In the genomic region with DNA sequence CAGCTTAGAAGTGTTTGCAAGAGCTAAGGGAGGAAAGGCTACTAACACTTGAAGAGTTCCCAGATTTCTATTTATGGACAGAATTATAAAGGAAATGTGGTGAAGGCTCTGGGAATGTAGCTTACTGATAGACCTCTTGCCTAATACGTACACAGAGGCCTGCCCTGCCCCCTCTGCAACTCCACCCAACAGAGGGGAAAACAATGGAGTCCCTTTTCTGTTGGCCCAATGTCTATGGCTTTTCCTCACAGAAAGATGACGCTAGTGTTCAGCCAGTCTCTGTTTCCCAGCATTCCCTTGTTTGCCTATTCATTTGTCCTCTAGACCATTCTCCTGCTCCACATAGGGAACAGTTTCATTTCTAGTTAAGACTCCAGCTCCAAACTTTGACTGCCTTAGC, we compare ENCODE assay signal across 12 mouse cellular contexts. TPM values are rescaled to one million over a fixed set of nuclear protein-coding genes. Genes with fewer than 3 reads are reported as not detected.
DNase-seq lines count a peak whose midpoint lies in the region; ATAC-seq and TF ChIP-seq lines count a peak whose summit lies in the region.
"Had no signal": no experiment of that assay in that cellular context is flagged by ENCODE, and none has a peak within 500 bp of the region (broad histone marks: within the 10 kb centered on the region; RNA-seq: fewer than 3 reads in every experiment).

No protein-coding gene starts in this region.

- 6% methylated on average over 2 of the region's 2 CpGs for WGBS in midbrain, embryonic 12.5 days
- WGBS in midbrain, postnatal 0 days: 1% methylated on average over 2 of the region's 2 CpGs
- 23% methylated on average over 2 of the region's 2 CpGs for WGBS in stomach, embryonic 15.5 days

- peaks cover 6% of the 10 kb centered on the region for H3K4me1 ChIP-seq in midbrain, embryonic 12.5 days
- no peaks in the 10 kb centered on the region for H3K4me1 ChIP-seq in midbrain, postnatal 0 days (ENCODE audit: insufficient read depth, low read length)
- H3K4me1 ChIP-seq in stomach, embryonic 15.5 days: no peaks in the 10 kb centered on the region
- H3K4me1 ChIP-seq: hindbrain, embryonic 15.5 days; limb, embryonic 12.5 days had no signal

- H3K9ac ChIP-seq in midbrain, embryonic 12.5 days (replicated peaks): no peak overlapping the region
- no peak overlapping the region for H3K9ac ChIP-seq in midbrain, postnatal 0 days (replicated peaks; ENCODE audit: low read length, poor library complexity, severe bottlenecking)
- no peak overlapping the region for H3K9ac ChIP-seq in stomach, embryonic 15.5 days
- H3K9ac ChIP-seq: hindbrain, embryonic 15.5 days; limb, embryonic 12.5 days had no signal

- peaks cover 5% of the 10 kb centered on the region for H3K36me3 ChIP-seq in midbrain, embryonic 12.5 days
- H3K36me3 ChIP-seq in midbrain, postnatal 0 days (ENCODE audit: insufficient read depth, low read length): no peaks in the 10 kb centered on the region
- H3K36me3 ChIP-seq in stomach, embryonic 15.5 days: 0 out of 2 replicates have a peak, but pooled peaks cover 4% of the 10 kb centered on the region
- H3K36me3 ChIP-seq: hindbrain, embryonic 15.5 days had no signal

- H3K27me3 ChIP-seq in midbrain, embryonic 12.5 days: no peaks in the 10 kb centered on the region
- H3K27me3 ChIP-seq in midbrain, postnatal 0 days (ENCODE audit: insufficient read depth, low read length): no peaks in the 10 kb centered on the region
- no peaks in the 10 kb centered on the region for H3K27me3 ChIP-seq in stomach, embryonic 15.5 days (replicated peaks)
- H3K27me3 ChIP-seq: hindbrain, embryonic 15.5 days; limb, embryonic 12.5 days had no signal

- ATAC-seq in midbrain, embryonic 12.5 days (ENCODE audit: low FRiP score, low read depth): no peak
- no peak for ATAC-seq in midbrain, postnatal 0 days (ENCODE audit: low FRiP score)
- ATAC-seq in stomach, embryonic 15.5 days (ENCODE audit: insufficient read depth, low FRiP score, low read depth): peak; percentile 43; the same call in 1 of the 2 replicates
- ATAC-seq: CD4-positive, CD25-positive, alpha-beta regulatory T cell, adult 4 months had no signal

- peak overlapping the region; percentile 51 for H3K27ac ChIP-seq in gastrocnemius, adult 2 months
- 0 out of 2 replicates have a peak overlapping the region, but pooled peaks have one; percentile 11 for H3K27ac ChIP-seq in midbrain, embryonic 12.5 days (replicated peaks)
- no peak overlapping the region for H3K27ac ChIP-seq in midbrain, postnatal 0 days (ENCODE audit: low read depth, low read length)
- H3K27ac ChIP-seq in stomach, embryonic 15.5 days: no peak overlapping the region
- H3K27ac ChIP-seq: hindbrain, embryonic 15.5 days; limb, embryonic 12.5 days had no signal

- H3K4me3 ChIP-seq in gastrocnemius, adult 2 months: no peak overlapping the region
- H3K4me3 ChIP-seq in midbrain, embryonic 12.5 days: no peak overlapping the region
- H3K4me3 ChIP-seq in midbrain, postnatal 0 days (ENCODE audit: low read depth, low read length): no peak overlapping the region
- no peak overlapping the region for H3K4me3 ChIP-seq in stomach, embryonic 15.5 days (replicated peaks)
- H3K4me3 ChIP-seq: hindbrain, embryonic 15.5 days; limb, embryonic 12.5 days had no signal

- intact Hi-C loops in gastrocnemius, adult 2 months (cut with DNase I): no loop called here

- no peak for TF ChIP-seq CTCF in gastrocnemius, adult 2 months (IDR thresholded peaks at IDR 0.05)
- TF ChIP-seq CTCF in midbrain, postnatal 0 days (IDR thresholded peaks at IDR 0.05): no peak

- no peak overlapping the region for H3K4me2 ChIP-seq in midbrain, embryonic 12.5 days (replicated peaks)
- no peak overlapping the region for H3K4me2 ChIP-seq in midbrain, postnatal 0 days (ENCODE audit: low read depth, low read length, poor library complexity, severe bottlenecking)
- no peak overlapping the region for H3K4me2 ChIP-seq in stomach, embryonic 15.5 days
- H3K4me2 ChIP-seq: hindbrain, embryonic 15.5 days; limb, embryonic 12.5 days had no signal

- no peaks in the 10 kb centered on the region for H3K9me3 ChIP-seq in midbrain, embryonic 12.5 days
- no peaks in the 10 kb centered on the region for H3K9me3 ChIP-seq in midbrain, postnatal 0 days (ENCODE audit: low read length)
- no peaks in the 10 kb centered on the region for H3K9me3 ChIP-seq in stomach, embryonic 15.5 days
- H3K9me3 ChIP-seq: hindbrain, embryonic 15.5 days; limb, embryonic 12.5 days had no signal

- DNase-seq in gastrocnemius, adult 2 months: no peak
- no peak for DNase-seq in gastrocnemius, postnatal 10 days
- DNase-seq in midbrain, postnatal 0 days (ENCODE audit: low spot score): no peak
- peak; percentile 34 for DNase-seq in heart, postnatal 4 days
- DNase-seq in yolk sac, embryonic 10.5 days (ENCODE audit: low spot score): no peak
- DNase-seq in B cell, adult 2 months: no peak
- DNase-seq: thymus, postnatal 4 days had no signal

RNA-seq across cellular contexts. Expression of a gene that starts 9.4 kb away (rescaled TPM):
- 10 to 100 TPM; 30.0 to 33.1 TPM for total RNA-seq in gastrocnemius, adult 2 months (2021)
- total RNA-seq in gastrocnemius, postnatal 10 days (2021): 10 to 100 TPM; 41.5 to 48.1 TPM
- 163 and 164 TPM in 2 replicates for polyA plus RNA-seq in midbrain, embryonic 12.5 days (2016; fragmentation: Nextera tagmentation; extraction: Ambion mirVana)
- total RNA-seq in midbrain, postnatal 0 days (2014; rRNA removed): 130 and 135 TPM in 2 replicates
- 85.8 and 101 TPM in 2 replicates for polyA plus RNA-seq in midbrain, postnatal 0 days (2015; fragmentation: Nextera tagmentation; extraction: Ambion mirVana)
- 100 to 1,000 TPM in 1 of 2 experiments, 10 to 100 TPM in 1; 91.2 to 102 TPM for total RNA-seq in heart, postnatal 4 days (2021)
- polyA plus RNA-seq in stomach, embryonic 15.5 days (2015; fragmentation: Nextera tagmentation; extraction: Ambion mirVana): 80.7 and 81.9 TPM in 2 replicates

RNA-seq across cellular contexts. Expression of a gene that starts 59.9 kb away (rescaled TPM):
- total RNA-seq in gastrocnemius, adult 2 months (2021): 10 to 100 TPM in 1 of 2 experiments, 1 to 10 TPM in 1; 7.8 to 10.2 TPM
- total RNA-seq in gastrocnemius, postnatal 10 days (2021): 10 to 100 TPM; 20.9 to 25.7 TPM
- 8.5 and 9.8 TPM in 2 replicates for polyA plus RNA-seq in midbrain, embryonic 12.5 days (2016; fragmentation: Nextera tagmentation; extraction: Ambion mirVana)
- total RNA-seq in midbrain, postnatal 0 days (2014; rRNA removed): 17.1 and 19.2 TPM in 2 replicates
- polyA plus RNA-seq in midbrain, postnatal 0 days (2015; fragmentation: Nextera tagmentation; extraction: Ambion mirVana): 3.4 TPM in 2 replicates
- total RNA-seq in heart, postnatal 4 days (2021): 10 to 100 TPM; 12.9 to 13.2 TPM
- polyA plus RNA-seq in stomach, embryonic 15.5 days (2015; fragmentation: Nextera tagmentation; extraction: Ambion mirVana): 6.3 and 6.5 TPM in 2 replicates

Comparison
In these comparisons a context has a peak if more than half of its experiments do, and no peak if none do; other contexts are left out.
1. H3K27ac ChIP-seq: peak in gastrocnemius, adult 2 months (single experiment) and midbrain, embryonic 12.5 days (single experiment); none in midbrain, postnatal 0 days (single experiment) and stomach, embryonic 15.5 days (single experiment).